Mouse (Mus musculus): ENCODE measurements at regions not wholly inside any gene's neighbourhood (a gene's known extent, or its start where the extent isn't known, plus 50 kb on each side); places are given as distances from the start of the nearest gene placed in this dataset.

- peaks cover 26% of the 10 kb centered on the region for H3K27me3 ChIP-seq
- H3K36me3 ChIP-seq, result no peaks in the 10 kb centered on the region
- H3K4me1 ChIP-seq, result peaks cover 12% of the 10 kb centered on the region
- no peaks in the 10 kb centered on the region for H3K9me3 ChIP-seq (replicated peaks)
- H3K4me2 ChIP-seq, result no peak overlapping the region
- WGBS, result 67% methylated on average over 13 of the region's 13 CpGs
- no peak for ATAC-seq (replicated peaks; ENCODE audit: low FRiP score)
- no peak overlapping the region for H3K27ac ChIP-seq
- no peak overlapping the region for H3K9ac ChIP-seq
- no peak overlapping the region for H3K4me3 ChIP-seq (replicated peaks)
These were observed 128.6 kb upstream of the Fstl4 start for GRCm38 (mm10) chr11:52635716-52636389.

DNA sequence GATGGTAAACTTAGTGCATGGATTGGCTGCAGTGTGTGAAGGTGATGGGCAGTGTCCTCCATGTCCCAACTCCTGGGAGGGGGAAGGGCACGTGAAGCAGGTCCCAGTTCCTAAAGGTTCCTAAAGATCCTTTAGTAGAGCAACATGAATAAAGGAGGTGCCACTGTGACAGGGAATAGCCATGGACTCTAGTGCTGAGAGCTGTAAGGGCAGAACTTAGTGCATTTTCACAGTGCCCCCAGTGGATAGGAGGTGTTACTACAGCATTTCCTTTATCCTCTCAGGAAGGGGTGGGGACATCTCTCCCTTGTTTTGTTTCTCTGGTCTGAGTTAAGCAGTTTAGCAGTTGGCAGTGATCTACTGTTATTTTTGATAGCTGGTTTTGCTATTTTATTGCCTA, 125.5 kb upstream of the Fstl4 start:
- 100% methylated on average over 1 of the region's 1 CpGs for WGBS
- no peak overlapping the region for H3K4me2 ChIP-seq
- ATAC-seq (replicated peaks; ENCODE audit: low FRiP score), result no peak
- H3K9me3 ChIP-seq (replicated peaks), result no peaks in the 10 kb centered on the region
- peaks cover 17% of the 10 kb centered on the region for H3K4me1 ChIP-seq
- H3K27me3 ChIP-seq, result peaks cover 49% of the 10 kb centered on the region
- no peaks in the 10 kb centered on the region for H3K36me3 ChIP-seq
- no peak overlapping the region for H3K27ac ChIP-seq
- H3K9ac ChIP-seq, result no peak overlapping the region
- H3K4me3 ChIP-seq (replicated peaks), result no peak overlapping the region

DNA sequence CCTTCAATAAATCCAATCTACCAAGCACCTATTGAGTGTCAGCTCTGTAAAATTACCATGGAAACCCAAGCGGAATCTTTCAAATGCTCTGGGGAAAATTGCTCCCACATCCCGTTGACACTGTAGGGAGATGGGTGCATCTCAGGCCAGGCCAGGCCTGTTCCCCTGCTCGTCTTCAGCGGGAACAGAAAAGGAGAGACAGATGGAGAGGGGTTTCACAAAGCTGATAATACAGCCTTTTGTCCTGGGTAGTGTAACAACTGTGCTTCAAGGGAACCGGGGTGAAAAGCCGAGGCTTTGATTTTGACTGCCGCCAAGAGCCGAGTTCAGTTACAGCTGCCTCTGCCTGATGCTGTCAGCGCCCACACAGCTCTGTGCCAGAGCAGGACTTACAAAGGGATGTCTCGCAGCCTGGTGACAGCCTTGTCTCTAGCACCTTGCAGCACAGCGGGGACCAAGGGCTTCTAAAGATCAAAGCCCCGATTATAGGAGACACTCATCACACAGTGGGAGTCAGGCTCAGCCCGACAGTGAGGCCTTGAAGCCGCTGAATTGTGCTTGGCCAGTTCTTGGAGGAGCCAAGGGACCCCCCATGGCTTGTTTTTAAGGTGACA, 122.6 kb upstream of the Fstl4 start:
- H3K27me3 ChIP-seq, result peaks cover 43% of the 10 kb centered on the region
- WGBS, result 34% methylated on average over 14 of the region's 14 CpGs
- peaks cover 17% of the 10 kb centered on the region for H3K4me1 ChIP-seq
- no peaks in the 10 kb centered on the region for H3K36me3 ChIP-seq
- H3K4me2 ChIP-seq, result no peak overlapping the region
- no peak for ATAC-seq (replicated peaks; ENCODE audit: low FRiP score)
- H3K27ac ChIP-seq, result no peak overlapping the region
- H3K9me3 ChIP-seq (replicated peaks), result no peaks in the 10 kb centered on the region
- H3K4me3 ChIP-seq (replicated peaks), result no peak overlapping the region
- H3K9ac ChIP-seq, result no peak overlapping the region

- no peak overlapping the region for H3K4me3 ChIP-seq (replicated peaks)
- H3K27me3 ChIP-seq, result peaks cover 41% of the 10 kb centered on the region
- H3K4me2 ChIP-seq, result no peak overlapping the region
- ATAC-seq (replicated peaks; ENCODE audit: low FRiP score), result no peak
- no peaks in the 10 kb centered on the region for H3K9me3 ChIP-seq (replicated peaks)
- H3K4me1 ChIP-seq, result peaks cover 34% of the 10 kb centered on the region
- no peaks in the 10 kb centered on the region for H3K36me3 ChIP-seq
- no peak overlapping the region for H3K27ac ChIP-seq
- H3K9ac ChIP-seq, result no peak overlapping the region
- WGBS, result 20% methylated on average over 6 of the region's 6 CpGs
These were observed 120.2 kb upstream of the Fstl4 start for GRCm38 (mm10) chr11:52644081-52644768.

DNA sequence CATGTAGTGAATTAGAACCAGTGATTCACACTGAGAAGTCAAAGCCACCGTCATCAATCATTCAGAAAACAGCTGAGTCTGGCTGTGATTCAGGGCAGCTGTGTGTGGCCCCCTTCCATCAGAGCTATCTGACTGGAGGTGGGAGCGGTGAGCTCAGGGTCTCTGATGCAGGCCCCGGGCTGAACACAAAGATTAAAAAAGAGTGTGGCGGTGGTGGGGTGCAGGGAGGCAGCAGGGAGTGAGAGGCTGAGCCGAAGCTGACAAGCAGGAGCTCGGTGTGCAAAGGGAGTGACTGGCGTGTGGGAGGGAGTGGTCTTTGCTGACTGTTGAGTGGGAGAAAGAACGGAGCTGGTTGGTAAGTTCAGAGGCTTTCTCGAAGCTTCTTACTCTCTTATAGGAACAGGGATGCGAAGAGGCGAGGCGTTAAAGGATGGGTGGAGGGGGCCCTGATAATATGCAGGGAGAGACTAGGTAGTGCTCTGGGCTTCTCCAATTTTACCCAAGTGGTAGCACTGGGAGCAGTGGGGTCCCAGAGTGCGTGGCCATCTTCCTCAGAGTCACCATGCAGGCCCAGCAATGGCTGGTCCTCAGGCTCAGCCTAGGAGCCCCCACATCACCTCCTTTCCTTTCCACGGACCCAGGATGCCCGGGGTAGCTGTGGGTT, 116.1 kb upstream of the Fstl4 start:
- Histone ChIP-seq H3K9ac (no peak overlapping the region), H3K4me1 (peaks cover 32% of the 10 kb centered on the region), H3K4me3 (replicated peaks) (no peak overlapping the region), H3K27me3 (peaks cover 14% of the 10 kb centered on the region; the same call in 1 of the 2 replicates), H3K9me3 (replicated peaks) (no peaks in the 10 kb centered on the region), H3K27ac (peak overlapping the region; percentile 10), H3K36me3 (no peaks in the 10 kb centered on the region), H3K4me2 (peak overlapping the region; percentile 17; the same call in 1 of the 2 replicates)
- ATAC-seq (replicated peaks; ENCODE audit: low FRiP score), result peak; percentile 46; the same call in 1 of the 2 replicates
- 37% methylated on average over 15 of the region's 15 CpGs for WGBS

- Histone ChIP-seq H3K9ac (no peak overlapping the region), H3K4me3 (replicated peaks) (no peak overlapping the region), H3K4me1 (peaks cover 26% of the 10 kb centered on the region), H3K27ac (no peak overlapping the region), H3K4me2 (no peak overlapping the region), H3K36me3 (no peaks in the 10 kb centered on the region), H3K9me3 (replicated peaks) (no peaks in the 10 kb centered on the region), H3K27me3 (peaks cover 11% of the 10 kb centered on the region; the same call in 1 of the 2 replicates)
- WGBS, result 84% methylated on average over 8 of the region's 8 CpGs
- ATAC-seq (replicated peaks; ENCODE audit: low FRiP score), result no peak
These were observed 115.5 kb upstream of the Fstl4 start for GRCm38 (mm10) chr11:52648849-52649400.

DNA sequence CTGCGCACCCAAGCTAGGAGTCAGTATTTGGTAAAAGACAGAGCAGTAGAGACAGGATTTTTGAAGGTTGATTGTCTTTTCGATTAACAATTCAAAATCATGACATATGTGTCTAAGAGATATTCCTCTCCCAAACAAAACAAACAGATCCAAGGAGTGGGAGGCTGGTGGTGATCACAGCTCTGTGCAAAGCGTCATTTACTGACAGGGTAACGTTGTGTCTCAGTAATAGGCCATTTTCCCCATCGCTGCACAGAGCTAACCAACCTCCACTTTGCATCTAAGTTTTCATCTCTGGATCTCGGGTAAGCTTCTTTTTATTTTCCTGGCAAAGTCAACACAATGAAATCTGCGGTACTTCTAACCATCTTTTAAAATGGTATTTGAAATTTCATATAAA, 109.8 kb upstream of the Fstl4 start:
- H3K4me3 ChIP-seq (replicated peaks), result no peak overlapping the region

DNA sequence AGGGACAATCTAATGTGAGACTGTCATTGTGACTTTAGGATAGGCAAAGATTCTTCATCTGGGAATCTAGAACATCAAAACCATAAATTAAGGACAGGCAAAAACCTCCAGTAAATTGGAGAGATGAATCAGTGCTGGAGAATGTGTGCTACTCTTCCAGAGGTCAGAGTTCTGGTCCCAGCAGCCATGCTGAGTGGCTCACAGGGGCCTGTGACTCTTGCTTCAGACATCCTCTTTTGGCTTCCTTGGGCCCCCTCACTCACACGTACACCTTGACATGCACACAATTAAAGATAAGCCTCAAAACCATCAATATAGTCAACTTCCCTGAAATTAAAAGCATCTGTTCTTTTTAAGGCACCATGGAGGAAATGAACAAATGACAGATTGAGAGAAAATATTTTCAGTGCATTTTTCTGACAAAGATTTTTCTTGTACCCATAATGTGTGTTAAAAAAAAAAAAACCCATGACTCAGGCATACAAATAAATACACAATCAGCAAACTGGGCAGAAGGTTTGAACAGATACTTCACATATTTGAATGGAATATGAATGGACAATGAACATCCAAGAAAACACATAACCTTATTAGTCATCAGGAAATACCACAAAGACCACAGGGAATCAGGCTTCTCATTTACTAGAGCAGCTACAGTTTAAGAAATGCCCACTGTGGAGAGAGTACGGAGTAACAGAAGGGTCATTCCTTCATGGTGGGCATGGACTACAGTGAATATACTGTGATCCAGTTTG, 108.5 kb upstream of the Fstl4 start:
- WGBS, result 64% methylated on average over 2 of the region's 2 CpGs

More for the DNA sequence above, 109.8 kb upstream of the Fstl4 start:
- WGBS, result 60% methylated on average over 7 of the region's 7 CpGs
- H3K27ac ChIP-seq, result no peak overlapping the region
- H3K36me3 ChIP-seq, result no peaks in the 10 kb centered on the region
- no peak for ATAC-seq (replicated peaks; ENCODE audit: low FRiP score)
- H3K4me1 ChIP-seq, result 0 out of 2 replicates have a peak, but pooled peaks cover 3% of the 10 kb centered on the region
- H3K27me3 ChIP-seq, result 0 out of 2 replicates have a peak, but pooled peaks cover 4% of the 10 kb centered on the region
- no peak overlapping the region for H3K4me2 ChIP-seq
- H3K9ac ChIP-seq, result no peak overlapping the region
- H3K9me3 ChIP-seq (replicated peaks), result no peaks in the 10 kb centered on the region

GRCm38 (mm10) chr11:52661234-52661633, 103.2 kb upstream of the Fstl4 start:
- H3K36me3 ChIP-seq, result no peaks in the 10 kb centered on the region

More for the DNA sequence above, 108.5 kb upstream of the Fstl4 start:
- 0 out of 2 replicates have a peak, but pooled peaks cover 3% of the 10 kb centered on the region for H3K4me1 ChIP-seq
- H3K9ac ChIP-seq, result no peak overlapping the region
- H3K4me3 ChIP-seq (replicated peaks), result no peak overlapping the region
- no peak for ATAC-seq (replicated peaks; ENCODE audit: low FRiP score)
- no peak overlapping the region for H3K4me2 ChIP-seq
- H3K27me3 ChIP-seq, result peaks cover 6% of the 10 kb centered on the region; the same call in 1 of the 2 replicates
- H3K9me3 ChIP-seq (replicated peaks), result no peaks in the 10 kb centered on the region
- no peak overlapping the region for H3K27ac ChIP-seq
- H3K36me3 ChIP-seq, result no peaks in the 10 kb centered on the region

GRCm38 (mm10) chr11:52661894-52662593, 102.4 kb upstream of the Fstl4 start:
- Histone ChIP-seq H3K9me3 (replicated peaks) (no peaks in the 10 kb centered on the region), H3K4me3 (replicated peaks) (no peak overlapping the region), H3K27me3 (peaks cover 4% of the 10 kb centered on the region; the same call in 1 of the 2 replicates), H3K4me2 (no peak overlapping the region), H3K36me3 (no peaks in the 10 kb centered on the region), H3K4me1 (no peaks in the 10 kb centered on the region), H3K9ac (no peak overlapping the region), H3K27ac (no peak overlapping the region)
- WGBS, result 61% methylated on average over 15 of the region's 15 CpGs
- no peak for ATAC-seq (replicated peaks; ENCODE audit: low FRiP score)

More at GRCm38 (mm10) chr11:52661234-52661633, 103.2 kb upstream of the Fstl4 start:
- Histone ChIP-seq H3K4me1 (no peaks in the 10 kb centered on the region), H3K4me3 (replicated peaks) (no peak overlapping the region), H3K27ac (no peak overlapping the region), H3K4me2 (no peak overlapping the region), H3K9ac (no peak overlapping the region), H3K9me3 (replicated peaks) (no peaks in the 10 kb centered on the region), H3K27me3 (peaks cover 4% of the 10 kb centered on the region; the same call in 1 of the 2 replicates)
- 84% methylated on average over 12 of the region's 12 CpGs for WGBS
- ATAC-seq (replicated peaks; ENCODE audit: low FRiP score), result no peak

All from kidney, embryonic 15.5 days (tissue).